Mouse (Mus musculus) embryonic facial prominence, embryonic 11.5 days (tissue): ENCODE measurements around the gene Phf19. TPM values are rescaled to one million over a fixed set of nuclear protein-coding genes. Genes with fewer than 3 reads are reported as not detected.

Source experiments
- ATAC-seq: fragments of 200-750 bp; cut with Nextera tagmentation; replicated peaks from 2 replicates; pipeline ENCODE4 v1.8.0; 2017; ENCODE audit warnings: low read depth; ENCODE audit not compliant: insufficient number of reproducible peaks, low FRiP score, low TSS enrichment
- DNase-seq: peaks from one replicate; pipeline ENCODE4 v3.0.0-alpha.2; 2015; ENCODE audit warnings: low spot score
- H3K27ac ChIP-seq: fragments of 300-500 bp; sonication (generic); replicated peaks from 2 replicates; pipeline ENCODE4 v1.5.1; 2014; ENCODE audit warnings: mild to moderate bottlenecking, low read depth, low read length, control low read depth
- H3K27me3 ChIP-seq: fragments of 300-500 bp; sonication (generic); 2 replicates; pipeline ENCODE4 v1.6.1; 2014; ENCODE audit warnings: mild to moderate bottlenecking, low read length, moderate library complexity, mixed read lengths; ENCODE audit not compliant: control insufficient read depth, insufficient read depth
- H3K36me3 ChIP-seq: fragments of 300-500 bp; sonication (generic); replicated peaks from 2 replicates; pipeline ENCODE4 v1.6.1; 2014; ENCODE audit warnings: low read depth, mild to moderate bottlenecking, low read length, moderate library complexity, mixed read lengths; ENCODE audit not compliant: control insufficient read depth, insufficient read depth
- H3K4me1 ChIP-seq: fragments of 300-500 bp; sonication (generic); 2 replicates; pipeline ENCODE4 v1.6.1; 2014; ENCODE audit warnings: low read length, mixed read lengths; ENCODE audit not compliant: control insufficient read depth, insufficient read depth
- H3K4me2 ChIP-seq: fragments of 300-500 bp; sonication (generic); 2 replicates; pipeline ENCODE4 v1.6.1; 2014; ENCODE audit warnings: low read depth, mild to moderate bottlenecking, control low read depth, low read length, moderate library complexity
- H3K4me3 ChIP-seq: fragments of 300-500 bp; sonication (generic); 2 replicates; pipeline ENCODE4 v1.5.1; 2014; ENCODE audit warnings: low read depth, low read length, control low read depth
- H3K9ac ChIP-seq: fragments of 300-500 bp; sonication (generic); replicated peaks from 2 replicates; pipeline ENCODE4 v1.6.1; 2014; ENCODE audit warnings: mild to moderate bottlenecking, control low read depth, low read length
- H3K9me3 ChIP-seq: fragments of 300-500 bp; sonication (generic); replicated peaks from 2 replicates; pipeline ENCODE4 v1.6.1; 2016; ENCODE audit warnings: mild to moderate bottlenecking, low read length, inconsistent platforms, mixed read lengths; ENCODE audit not compliant: control insufficient read depth
- WGBS: fragments of 180-500 bp; shearing (Covaris S2); extraction: QIAGEN DNeasy Blood & Tissue Kit; methylation state at CpG from one replicate; pipeline ENCODE4 v1.1.7; 2014; 5-methylcytosine and 5-hydroxymethylcytosine counted together
- polyA plus RNA-seq: library from polyadenylated mRNA; unstranded; fragments of >200 nt; fragmentation: Nextera tagmentation; extraction: Ambion mirVana; gene quantifications from 2 replicates; pipeline ENCODE4 v1.2.1, GENCODE M21; 2014

Gene Phf19
- polyA plus RNA-seq, 1 experiment from 2014 or later = 2.2 TPM

DNA sequence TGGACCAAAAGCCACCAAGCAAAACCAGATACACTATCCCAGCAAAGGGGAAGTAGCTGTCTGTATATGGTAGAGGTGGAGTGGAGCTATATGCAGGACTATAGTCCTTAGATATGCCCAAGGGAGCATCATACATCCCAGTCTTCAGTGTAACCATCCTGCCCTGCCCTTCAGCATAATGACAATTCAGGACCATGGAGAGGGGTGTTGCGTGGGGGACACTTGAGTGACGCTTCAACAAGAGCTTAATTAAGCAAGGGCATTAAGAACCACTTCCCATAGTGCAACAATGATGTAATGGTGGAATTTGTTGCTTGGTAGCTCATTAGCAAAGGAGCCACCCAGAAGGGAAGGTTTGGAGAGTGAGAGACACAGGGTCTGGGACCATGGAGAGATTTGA lies 34.8 kb upstream of the Phf19 start:
- H3K9ac ChIP-seq = no peak overlapping the region
- DNase-seq (peak; percentile 30), ATAC-seq (no peak)
- no peaks in the 10 kb centered on the region for H3K9me3 ChIP-seq
- no peaks in the 10 kb centered on the region for H3K4me1 ChIP-seq
- no peaks in the 10 kb centered on the region for H3K27me3 ChIP-seq
- H3K4me2 ChIP-seq = no peak overlapping the region
- 22% methylated on average over 2 of the region's 2 CpGs for WGBS
- H3K4me3 ChIP-seq = no peak overlapping the region
- no peaks in the 10 kb centered on the region for H3K36me3 ChIP-seq
- H3K27ac ChIP-seq = no peak overlapping the region

DNA sequence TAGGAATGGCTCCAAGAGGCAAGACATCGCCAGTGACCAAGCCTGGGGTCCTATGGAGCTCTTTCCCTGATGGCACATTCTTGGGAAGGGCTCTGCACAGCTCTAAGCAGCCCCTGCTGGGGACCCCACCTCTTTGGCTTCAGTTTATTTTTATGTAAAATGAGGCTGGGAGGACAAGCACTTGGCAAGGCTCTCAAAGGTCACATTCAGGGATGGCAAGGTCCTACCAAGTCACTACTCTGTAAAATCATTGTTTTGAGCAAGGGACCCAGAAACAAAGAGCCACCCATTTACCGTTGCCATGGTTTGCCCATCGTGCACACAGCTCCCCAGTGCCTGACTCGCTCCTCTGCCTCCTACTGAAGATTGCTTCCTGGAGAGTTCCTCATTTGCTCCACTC lies 32.2 kb upstream of the Phf19 start:
- Histone ChIP-seq H3K27me3 (no peaks in the 10 kb centered on the region), H3K4me3 (no peak overlapping the region), H3K36me3 (no peaks in the 10 kb centered on the region), H3K27ac (no peak overlapping the region), H3K9ac (no peak overlapping the region), H3K4me2 (no peak overlapping the region), H3K4me1 (no peaks in the 10 kb centered on the region), H3K9me3 (no peaks in the 10 kb centered on the region)
- WGBS = 71% methylated on average over 4 of the region's 4 CpGs
- DNase-seq (no peak), ATAC-seq (no peak)

- no peaks in the 10 kb centered on the region for H3K4me1 ChIP-seq
- H3K9ac ChIP-seq = no peak overlapping the region
- no peak overlapping the region for H3K4me3 ChIP-seq
- no peaks in the 10 kb centered on the region for H3K9me3 ChIP-seq
- H3K27ac ChIP-seq = no peak overlapping the region
- ATAC-seq = no peak
- WGBS = 72% methylated on average over 4 of the region's 4 CpGs
- H3K27me3 ChIP-seq = no peaks in the 10 kb centered on the region
- DNase-seq = no peak
- H3K36me3 ChIP-seq = no peaks in the 10 kb centered on the region
- H3K4me2 ChIP-seq = no peak overlapping the region
Measured at GRCm38 (mm10) chr2:34945580-34945979, 31.8 kb upstream of the Phf19 start.

- no peaks in the 10 kb centered on the region for H3K9me3 ChIP-seq
- 17% methylated on average over 8 of the region's 8 CpGs for WGBS
- H3K4me2 ChIP-seq = no peak overlapping the region
- ATAC-seq (no peak), DNase-seq (peak; percentile 35)
- H3K4me1 ChIP-seq = no peaks in the 10 kb centered on the region
- no peaks in the 10 kb centered on the region for H3K36me3 ChIP-seq
- no peak overlapping the region for H3K4me3 ChIP-seq
- no peaks in the 10 kb centered on the region for H3K27me3 ChIP-seq
- H3K27ac ChIP-seq = no peak overlapping the region
- no peak overlapping the region for H3K9ac ChIP-seq
Measured at GRCm38 (mm10) chr2:34944761-34945160, 30.9 kb upstream of the Phf19 start.

GRCm38 (mm10) chr2:34943556-34944120 lies 29.8 kb upstream of the Phf19 start:
- no peaks in the 10 kb centered on the region for H3K4me1 ChIP-seq
- ATAC-seq = no peak

GRCm38 (mm10) chr2:34941061-34941675 lies 27.3 kb upstream of the Phf19 start:
- ATAC-seq = no peak
- Histone ChIP-seq H3K27me3 (no peaks in the 10 kb centered on the region), H3K9me3 (no peaks in the 10 kb centered on the region), H3K36me3 (no peaks in the 10 kb centered on the region), H3K27ac (no peak overlapping the region), H3K4me1 (no peaks in the 10 kb centered on the region), H3K4me3 (no peak overlapping the region), H3K9ac (no peak overlapping the region), H3K4me2 (no peak overlapping the region)
- DNase-seq = peak; percentile 56
- WGBS = 68% methylated on average over 11 of the region's 11 CpGs

More at GRCm38 (mm10) chr2:34943556-34944120, 29.8 kb upstream of the Phf19 start:
- no peak overlapping the region for H3K4me2 ChIP-seq
- no peaks in the 10 kb centered on the region for H3K27me3 ChIP-seq
- H3K4me3 ChIP-seq = no peak overlapping the region
- H3K27ac ChIP-seq = no peak overlapping the region
- DNase-seq = no peak
- no peak overlapping the region for H3K9ac ChIP-seq
- no peaks in the 10 kb centered on the region for H3K9me3 ChIP-seq
- no peaks in the 10 kb centered on the region for H3K36me3 ChIP-seq
- WGBS = 79% methylated on average over 13 of the region's 13 CpGs

DNA sequence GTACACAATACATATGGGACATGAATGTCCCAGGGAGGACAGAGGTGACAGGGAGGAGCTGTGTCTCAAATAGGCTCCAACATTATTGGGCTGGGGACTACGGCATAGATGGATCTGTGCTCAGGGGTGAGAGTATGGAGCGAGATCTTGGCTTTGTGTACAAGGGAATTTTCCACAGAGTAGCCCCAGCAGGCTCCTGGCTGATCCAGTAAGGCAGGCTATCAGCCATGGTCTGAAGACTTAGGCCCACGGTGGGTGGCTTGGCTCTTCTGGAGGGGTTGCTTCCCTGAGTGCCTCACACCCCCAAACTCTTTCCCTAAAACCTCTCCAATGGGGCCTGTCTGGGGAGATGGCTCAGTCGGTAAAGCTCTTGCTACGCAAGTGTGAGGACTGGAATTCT lies 26.4 kb upstream of the Phf19 start:
- Histone ChIP-seq H3K4me3 (no peak overlapping the region), H3K27ac (no peak overlapping the region), H3K36me3 (no peaks in the 10 kb centered on the region), H3K4me2 (no peak overlapping the region), H3K27me3 (no peaks in the 10 kb centered on the region), H3K9ac (no peak overlapping the region), H3K9me3 (no peaks in the 10 kb centered on the region), H3K4me1 (no peaks in the 10 kb centered on the region)
- DNase-seq = no peak
- no peak for ATAC-seq
- 79% methylated on average over 5 of the region's 5 CpGs for WGBS

DNA sequence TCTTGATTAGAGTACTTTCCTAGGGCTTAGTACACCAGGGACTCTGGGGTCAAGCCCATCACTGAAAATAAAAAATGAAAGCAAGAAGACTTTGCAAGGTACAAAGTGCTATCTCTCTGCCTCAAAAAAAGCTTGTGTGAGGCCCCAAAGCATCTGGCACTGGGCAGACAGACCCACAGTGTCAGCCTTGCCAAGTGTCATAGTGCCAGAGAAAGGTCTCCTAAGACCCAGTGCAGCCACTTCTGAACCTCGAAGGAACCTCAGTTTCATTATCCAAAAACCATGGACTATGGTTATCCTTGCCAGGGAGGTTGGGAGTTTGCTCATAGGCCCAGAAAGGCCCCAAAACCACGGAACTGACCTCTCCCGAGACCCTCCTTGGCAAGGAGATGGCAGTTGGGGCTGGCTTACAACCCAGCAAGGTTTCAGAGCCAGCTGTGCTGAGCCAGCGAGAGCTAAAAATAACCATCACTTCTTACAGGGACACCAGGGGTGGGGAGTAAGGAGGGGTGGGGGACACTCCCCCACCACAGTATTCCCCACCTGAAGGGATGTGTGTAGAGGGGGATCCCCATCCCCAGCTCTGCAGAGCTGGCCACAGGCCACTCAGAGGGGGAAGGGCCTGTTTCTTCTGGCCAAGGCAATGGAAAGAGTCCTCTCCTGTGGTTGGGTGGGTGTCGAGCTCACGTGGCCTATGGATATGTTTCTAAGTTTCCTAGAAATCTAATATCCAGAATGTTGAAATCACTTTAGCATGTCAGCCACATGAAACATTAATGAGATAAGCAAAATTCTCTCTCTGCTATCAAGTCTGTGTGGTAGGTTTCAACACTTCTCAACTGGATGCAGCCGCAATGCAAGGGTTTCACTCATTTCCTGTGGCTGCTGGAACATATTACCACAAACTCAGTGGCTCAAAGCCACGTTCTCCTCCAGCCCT lies 24.7 kb upstream of the Phf19 start:
- Histone ChIP-seq H3K27me3 (no peaks in the 10 kb centered on the region), H3K4me1 (no peaks in the 10 kb centered on the region), H3K27ac (no peak overlapping the region), H3K4me3 (no peak overlapping the region), H3K9me3 (no peaks in the 10 kb centered on the region), H3K9ac (no peak overlapping the region), H3K36me3 (no peaks in the 10 kb centered on the region), H3K4me2 (no peak overlapping the region)
- ATAC-seq (no peak), DNase-seq (no peak)
- 73% methylated on average over 8 of the region's 8 CpGs for WGBS
